Mouse (Mus musculus): ENCODE measurements around the gene 2310022B05Rik. TPM values are rescaled to one million over a fixed set of nuclear protein-coding genes. Genes with fewer than 3 reads are reported as not detected.

The 2310022B05Rik gene
- polyA plus RNA-seq, 1 experiment = 25.9 TPM

DNA sequence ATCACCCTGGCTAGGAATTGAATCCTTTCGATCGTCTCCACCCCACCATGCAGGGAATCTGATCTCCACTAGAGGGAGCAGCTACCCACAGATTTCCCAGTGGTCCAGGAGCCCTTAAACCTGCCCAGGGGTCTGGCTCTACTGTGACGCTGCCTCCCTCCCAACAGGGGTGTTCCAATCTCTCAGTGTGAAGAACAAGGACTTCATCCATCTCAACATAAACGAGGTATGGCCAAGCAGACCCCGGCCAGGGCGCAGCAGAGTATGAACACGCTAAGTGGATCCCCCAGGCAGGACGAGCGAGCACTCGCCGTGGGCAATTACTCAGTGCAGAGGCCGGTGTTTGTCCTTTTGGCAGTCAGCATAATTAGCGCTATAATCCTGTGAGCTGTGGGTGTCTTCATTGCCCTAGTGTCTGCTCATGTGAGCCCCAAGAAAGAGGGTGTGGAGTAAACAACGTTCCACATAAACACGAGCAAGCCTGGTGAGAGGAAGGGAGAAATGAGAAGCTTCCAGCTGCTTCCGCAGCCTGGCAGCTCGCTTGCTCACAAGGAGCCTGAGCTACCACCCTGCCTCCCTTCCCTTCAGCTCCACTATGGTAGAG, 45.8 kb downstream of the 2310022B05Rik start:
- Histone ChIP-seq H3K27me3 (ENCODE audit: control insufficient read depth, insufficient read depth, low read length, poor library complexity, severe bottlenecking) (no peaks in the 10 kb centered on the region), H3K9me3 (replicated peaks; ENCODE audit: control insufficient read depth, insufficient read depth, low read length, poor library complexity, severe bottlenecking) (no peaks in the 10 kb centered on the region), H3K27ac (ENCODE audit: insufficient read depth, low read length) (no peak overlapping the region), H3K9ac (ENCODE audit: low read depth, poor library complexity, severe bottlenecking) (peak overlapping the region; percentile 8; the same call in 1 of the 2 replicates), H3K4me3 (ENCODE audit: low read depth, low read length) (peak overlapping the region; percentile 66), H3K36me3 (ENCODE audit: control insufficient read depth, insufficient read depth, low read length, poor library complexity, severe bottlenecking) (no peaks in the 10 kb centered on the region), H3K4me1 (ENCODE audit: control insufficient read depth, insufficient read depth, low read length) (no peaks in the 10 kb centered on the region)
- TF ChIP-seq POLR2A (IDR thresholded peaks at IDR 0.05; ENCODE audit: insufficient read depth, low read length) (no peak), CTCF (IDR thresholded peaks at IDR 0.05; ENCODE audit: low read depth, low read length) (peak; percentile 83), EP300 (IDR thresholded peaks at IDR 0.05; ENCODE audit: insufficient read depth, low read depth, low read length) (no peak)

DNA sequence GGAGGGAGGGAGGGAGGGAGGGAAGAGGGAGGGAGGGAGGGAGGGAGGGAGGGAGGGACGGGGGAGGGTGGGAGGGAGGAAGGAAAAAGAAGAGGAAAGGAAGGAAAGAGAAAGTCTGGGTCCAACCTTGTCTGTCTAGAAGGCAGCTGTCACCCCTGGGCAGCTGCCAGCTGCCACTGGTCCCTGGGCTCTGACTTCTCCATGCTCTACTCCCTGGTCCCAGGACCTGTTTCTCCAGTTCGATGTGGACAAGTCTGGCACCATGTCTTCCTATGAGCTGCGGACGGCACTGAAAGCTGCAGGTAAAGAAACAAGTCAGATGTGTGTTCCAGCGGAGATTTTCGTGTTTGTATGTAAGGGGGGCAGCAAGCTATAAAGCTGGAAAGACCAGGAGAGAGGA, 48.8 kb downstream of the 2310022B05Rik start:
- TF ChIP-seq POLR2A (IDR thresholded peaks at IDR 0.05; ENCODE audit: insufficient read depth, low read length) (no peak), CTCF (IDR thresholded peaks at IDR 0.05; ENCODE audit: low read depth, low read length) (no peak), EP300 (IDR thresholded peaks at IDR 0.05; ENCODE audit: insufficient read depth, low read depth, low read length) (no peak)
- Histone ChIP-seq H3K27ac (ENCODE audit: insufficient read depth, low read length) (no peak overlapping the region), H3K9me3 (replicated peaks; ENCODE audit: control insufficient read depth, insufficient read depth, low read length, poor library complexity, severe bottlenecking) (no peaks in the 10 kb centered on the region), H3K36me3 (ENCODE audit: control insufficient read depth, insufficient read depth, low read length, poor library complexity, severe bottlenecking) (no peaks in the 10 kb centered on the region), H3K27me3 (ENCODE audit: control insufficient read depth, insufficient read depth, low read length, poor library complexity, severe bottlenecking) (no peaks in the 10 kb centered on the region), H3K4me1 (ENCODE audit: control insufficient read depth, insufficient read depth, low read length) (no peaks in the 10 kb centered on the region), H3K9ac (ENCODE audit: low read depth, poor library complexity, severe bottlenecking) (no peak overlapping the region), H3K4me3 (ENCODE audit: low read depth, low read length) (no peak overlapping the region)

DNA sequence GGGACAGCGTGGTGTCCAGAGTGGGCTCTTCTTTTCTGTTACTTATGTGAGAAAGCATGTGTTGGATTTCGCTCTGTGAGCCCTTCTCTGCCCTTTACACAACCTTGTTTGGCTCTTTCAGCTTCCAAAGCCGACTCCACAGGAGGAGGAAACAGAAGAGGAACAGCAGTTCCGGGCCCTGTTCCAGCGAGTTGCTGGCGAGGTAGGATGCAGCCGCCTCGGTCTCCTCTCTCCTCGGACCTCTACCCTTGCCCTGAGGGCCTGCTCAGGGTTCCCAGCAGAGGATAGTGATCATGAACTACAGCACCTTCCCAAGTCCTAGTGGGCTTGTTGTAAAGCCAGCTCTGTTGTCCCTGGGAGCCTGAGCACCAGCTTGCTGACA, 54.2 kb downstream of the 2310022B05Rik start:
- Histone ChIP-seq H3K4me1 (ENCODE audit: control insufficient read depth, insufficient read depth, low read length) (no peaks in the 10 kb centered on the region), H3K27me3 (ENCODE audit: control insufficient read depth, insufficient read depth, low read length, poor library complexity, severe bottlenecking) (no peaks in the 10 kb centered on the region), H3K9ac (ENCODE audit: low read depth, poor library complexity, severe bottlenecking) (no peak overlapping the region), H3K36me3 (ENCODE audit: control insufficient read depth, insufficient read depth, low read length, poor library complexity, severe bottlenecking) (no peaks in the 10 kb centered on the region), H3K4me3 (ENCODE audit: low read depth, low read length) (no peak overlapping the region), H3K9me3 (replicated peaks; ENCODE audit: control insufficient read depth, insufficient read depth, low read length, poor library complexity, severe bottlenecking) (no peaks in the 10 kb centered on the region), H3K27ac (ENCODE audit: insufficient read depth, low read length) (no peak overlapping the region)
- TF ChIP-seq EP300 (IDR thresholded peaks at IDR 0.05; ENCODE audit: insufficient read depth, low read depth, low read length) (no peak), CTCF (IDR thresholded peaks at IDR 0.05; ENCODE audit: low read depth, low read length) (no peak), POLR2A (IDR thresholded peaks at IDR 0.05; ENCODE audit: insufficient read depth, low read length) (no peak)

DNA sequence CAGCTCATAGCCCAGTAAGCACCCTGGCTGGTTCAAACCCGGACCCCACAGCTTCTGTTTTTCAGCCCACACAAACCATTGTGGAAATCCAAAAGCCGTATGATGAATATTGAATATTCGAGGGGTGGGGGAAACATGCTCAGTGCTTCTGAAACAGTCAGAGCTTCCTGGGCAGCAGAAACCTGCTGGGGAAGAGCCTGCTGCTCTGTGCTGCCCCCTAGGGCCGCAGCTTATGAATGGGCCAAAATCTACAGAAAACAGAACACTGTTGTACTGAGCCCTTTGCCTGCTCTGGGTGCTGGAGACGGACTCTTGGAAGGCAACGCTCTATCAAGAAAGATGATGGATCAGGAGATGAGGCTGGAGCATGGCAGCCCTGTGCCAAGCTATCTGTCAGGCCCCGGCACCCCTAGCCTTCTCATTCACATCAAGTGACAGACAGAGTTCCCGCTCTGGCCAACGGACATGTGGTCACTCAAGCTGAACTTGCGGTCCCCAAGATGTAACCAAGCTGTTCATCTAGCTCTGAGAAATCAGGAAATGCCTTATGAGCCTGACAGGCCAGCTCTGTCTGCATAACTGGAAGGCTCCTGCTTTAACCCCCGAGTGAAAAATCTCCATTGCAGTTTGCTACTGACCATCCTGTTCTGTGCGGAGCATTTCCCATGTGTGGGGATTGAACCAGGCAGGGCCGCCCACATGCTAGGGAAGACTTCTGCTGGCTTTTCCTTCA, 54.8 kb downstream of the 2310022B05Rik start:
- no peaks in the 10 kb centered on the region for H3K36me3 ChIP-seq (ENCODE audit: control insufficient read depth, insufficient read depth, low read length, poor library complexity, severe bottlenecking)
- H3K4me1 ChIP-seq (ENCODE audit: control insufficient read depth, insufficient read depth, low read length) = no peaks in the 10 kb centered on the region
- peak; percentile 88 for TF ChIP-seq CTCF (IDR thresholded peaks at IDR 0.05; ENCODE audit: low read depth, low read length)
- TF ChIP-seq EP300 (IDR thresholded peaks at IDR 0.05; ENCODE audit: insufficient read depth, low read depth, low read length) = no peak
- H3K27ac ChIP-seq (ENCODE audit: insufficient read depth, low read length) = no peak overlapping the region
- H3K9me3 ChIP-seq (replicated peaks; ENCODE audit: control insufficient read depth, insufficient read depth, low read length, poor library complexity, severe bottlenecking) = no peaks in the 10 kb centered on the region
- no peak overlapping the region for H3K9ac ChIP-seq (ENCODE audit: low read depth, poor library complexity, severe bottlenecking)
- H3K27me3 ChIP-seq (ENCODE audit: control insufficient read depth, insufficient read depth, low read length, poor library complexity, severe bottlenecking) = no peaks in the 10 kb centered on the region
- no peak overlapping the region for H3K4me3 ChIP-seq (ENCODE audit: low read depth, low read length)

DNA sequence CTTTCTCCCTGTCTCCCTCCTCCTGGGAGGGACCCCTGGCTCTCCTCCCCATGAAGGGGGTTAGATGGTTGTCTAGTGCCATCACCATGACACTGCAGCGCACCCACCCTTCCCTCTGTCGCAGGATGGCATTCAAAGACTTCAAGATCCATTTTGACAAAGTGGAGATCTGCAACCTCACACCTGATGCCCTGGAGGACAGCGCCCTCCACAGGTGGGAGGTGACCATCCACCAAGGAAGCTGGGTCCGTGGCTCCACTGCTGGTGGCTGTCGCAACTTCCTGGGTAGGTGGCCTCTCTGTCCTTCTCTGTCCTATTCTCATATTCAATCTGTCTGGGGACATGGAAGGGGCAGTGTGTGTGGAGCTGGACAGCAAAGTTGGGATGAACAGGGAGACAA, 59.1 kb downstream of the 2310022B05Rik start:
- Histone ChIP-seq H3K4me3 (ENCODE audit: low read depth, low read length) (no peak overlapping the region), H3K36me3 (ENCODE audit: control insufficient read depth, insufficient read depth, low read length, poor library complexity, severe bottlenecking) (no peaks in the 10 kb centered on the region), H3K9me3 (replicated peaks; ENCODE audit: control insufficient read depth, insufficient read depth, low read length, poor library complexity, severe bottlenecking) (no peaks in the 10 kb centered on the region), H3K27ac (ENCODE audit: insufficient read depth, low read length) (no peak overlapping the region), H3K27me3 (ENCODE audit: control insufficient read depth, insufficient read depth, low read length, poor library complexity, severe bottlenecking) (no peaks in the 10 kb centered on the region), H3K9ac (ENCODE audit: low read depth, poor library complexity, severe bottlenecking) (no peak overlapping the region), H3K4me1 (ENCODE audit: control insufficient read depth, insufficient read depth, low read length) (no peaks in the 10 kb centered on the region)
- TF ChIP-seq EP300 (IDR thresholded peaks at IDR 0.05; ENCODE audit: insufficient read depth, low read depth, low read length) (no peak), CTCF (IDR thresholded peaks at IDR 0.05; ENCODE audit: low read depth, low read length) (peak; percentile 42), POLR2A (IDR thresholded peaks at IDR 0.05; ENCODE audit: insufficient read depth, low read length) (no peak)

GRCm38 (mm10) chr8:124589393-124589792, 73.8 kb downstream of the 2310022B05Rik start:
- Histone ChIP-seq H3K9me3 (replicated peaks; ENCODE audit: control insufficient read depth, insufficient read depth, low read length, poor library complexity, severe bottlenecking) (no peaks in the 10 kb centered on the region), H3K4me1 (ENCODE audit: control insufficient read depth, insufficient read depth, low read length) (no peaks in the 10 kb centered on the region), H3K27ac (ENCODE audit: insufficient read depth, low read length) (no peak overlapping the region), H3K4me3 (ENCODE audit: low read depth, low read length) (no peak overlapping the region), H3K9ac (ENCODE audit: low read depth, poor library complexity, severe bottlenecking) (no peak overlapping the region), H3K27me3 (ENCODE audit: control insufficient read depth, insufficient read depth, low read length, poor library complexity, severe bottlenecking) (no peaks in the 10 kb centered on the region), H3K36me3 (ENCODE audit: control insufficient read depth, insufficient read depth, low read length, poor library complexity, severe bottlenecking) (no peaks in the 10 kb centered on the region)
- no peak for TF ChIP-seq POLR2A (IDR thresholded peaks at IDR 0.05; ENCODE audit: insufficient read depth, low read length)

Data from ES-Bruce4 (cell line).